Mouse (Mus musculus) MEL (cell line): Measurements from ENCODE around the gene Rbm33. TPM values are rescaled to one million over a fixed set of nuclear protein-coding genes. Genes with fewer than 3 reads are reported as not detected.

ENCODE experiments used
- DNase-seq: peaks from one replicate; pipeline ENCODE4 v3.0.0; 2011; ENCODE audit warnings: low read depth, low spot score
- H3K27ac ChIP-seq: 2 replicates; pipeline ENCODE4 v1.5.1; 2012; ENCODE audit warnings: low read depth, mild to moderate bottlenecking, control low read depth, low read length, moderate library complexity; ENCODE audit not compliant: control insufficient read depth
- H3K27me3 ChIP-seq, 2 experiments: fragments of 150-350 bp in 1 of 2; sonication (generic) in 1 of 2; 2 replicates each; pipeline ENCODE4 v1.6.1; 2012; ENCODE audit warnings: low read length in 2 of 2, mild to moderate bottlenecking in 2 of 2, improper control_type of control experiment in 1 of 2, moderate library complexity in 1 of 2; ENCODE audit not compliant: insufficient read depth in 2 of 2, control insufficient read depth in 1 of 2
- H3K36me3 ChIP-seq, 2 experiments: 2 replicates each; pipeline ENCODE4 v1.6.1; 2012 to 2014; ENCODE audit warnings: low read length in 2 of 2, improper control_type of control experiment in 1 of 2, inconsistent platforms in 1 of 2, mild to moderate bottlenecking in 1 of 2; ENCODE audit not compliant: insufficient read depth in 2 of 2, control insufficient read depth in 1 of 2
- H3K4me1 ChIP-seq, 2 experiments: fragments of 150-350 bp in 1 of 2; sonication (generic) in 1 of 2; 2 replicates each; pipeline ENCODE4 v1.6.1; 2012; ENCODE audit warnings: low read length in 2 of 2, improper control_type of control experiment in 1 of 2, mild to moderate bottlenecking in 1 of 2; ENCODE audit not compliant: insufficient read depth in 2 of 2, control insufficient read depth in 1 of 2
- H3K4me3 ChIP-seq, 2 experiments: fragments of 150-350 bp in 1 of 2; sonication (generic) in 1 of 2; 2 replicates each; pipeline ENCODE4 v1.5.1; 2012; ENCODE audit warnings: low read depth in 2 of 2, low read length in 2 of 2, mild to moderate bottlenecking in 2 of 2, moderate library complexity in 2 of 2, control low read depth in 1 of 2, improper control_type of control experiment in 1 of 2; ENCODE audit not compliant: control insufficient read depth in 1 of 2, insufficient read depth in 1 of 2
- H3K79me2 ChIP-seq: 2 replicates; pipeline ENCODE4 v1.6.1; 2012; ENCODE audit warnings: mild to moderate bottlenecking, low read length, moderate library complexity; ENCODE audit not compliant: control insufficient read depth, poor library complexity, insufficient read depth
- H3K9ac ChIP-seq: 2 replicates; pipeline ENCODE4 v1.6.1; 2012; ENCODE audit warnings: low read depth, mild to moderate bottlenecking, control low read depth, low read length, moderate library complexity; ENCODE audit not compliant: control insufficient read depth, poor library complexity, severe bottlenecking
- H3K9me3 ChIP-seq: fragments of 150-350 bp; sonication (generic); replicated peaks from 2 replicates; pipeline ENCODE4 v1.6.1; 2012; ENCODE audit warnings: mild to moderate bottlenecking, low read length, improper control_type of control experiment, moderate library complexity; ENCODE audit not compliant: insufficient read depth
- BHLHE40 ChIP-seq: IDR thresholded peaks from 2 replicates; pipeline ENCODE4 v1.6.1; 2012; ENCODE audit warnings: low read depth, mild to moderate bottlenecking, inconsistent platforms, low read length, improper control_type of control experiment, borderline replicate concordance
- CHD1 ChIP-seq: IDR thresholded peaks from 2 replicates; pipeline ENCODE4 v1.6.1; 2012; ENCODE audit warnings: low read depth, mild to moderate bottlenecking, inconsistent platforms, low read length, improper control_type of control experiment
- ELF1 ChIP-seq: IDR thresholded peaks from 2 replicates; pipeline ENCODE4 v1.6.1; 2014; ENCODE audit warnings: low read depth, mild to moderate bottlenecking, inconsistent platforms, low read length, improper control_type of control experiment, moderate library complexity
- EP300 ChIP-seq, 2 experiments: IDR thresholded peaks; 2 replicates each; pipeline ENCODE4 v1.6.1; 2011; ENCODE audit warnings: improper control_type of control experiment in 2 of 2, low read length in 2 of 2, low read depth in 1 of 2, mild to moderate bottlenecking in 1 of 2
- ETS1 ChIP-seq: IDR thresholded peaks from 2 replicates; pipeline ENCODE4 v1.6.1; 2012; ENCODE audit warnings: low read depth, mild to moderate bottlenecking, inconsistent platforms, low read length, improper control_type of control experiment, moderate library complexity
- HCFC1 ChIP-seq: IDR thresholded peaks from 2 replicates; pipeline ENCODE4 v1.6.1; 2012; ENCODE audit warnings: low read depth, mild to moderate bottlenecking, inconsistent platforms, low read length, improper control_type of control experiment, moderate library complexity
- MAFK ChIP-seq: IDR thresholded peaks from 2 replicates; pipeline ENCODE4 v1.6.1; 2011; ENCODE audit warnings: low read depth, mild to moderate bottlenecking, low read length, improper control_type of control experiment, borderline replicate concordance
- MAX ChIP-seq: IDR thresholded peaks from 2 replicates; pipeline ENCODE4 v1.6.1; 2011; ENCODE audit warnings: low read length, improper control_type of control experiment
- MYB ChIP-seq: IDR thresholded peaks from 2 replicates; pipeline ENCODE4 v1.6.1; 2011; ENCODE audit warnings: mild to moderate bottlenecking, low read depth, low read length, improper control_type of control experiment
- MYC ChIP-seq: IDR thresholded peaks from 2 replicates; pipeline ENCODE4 v1.6.1; 2011; ENCODE audit warnings: low read depth, mild to moderate bottlenecking, low read length, improper control_type of control experiment, moderate library complexity
- NRF1 ChIP-seq: IDR thresholded peaks from 2 replicates; pipeline ENCODE4 v1.6.1; 2014; ENCODE audit warnings: low read depth, mild to moderate bottlenecking, inconsistent platforms, low read length, improper control_type of control experiment, moderate library complexity; ENCODE audit not compliant: poor library complexity, insufficient read depth, severe bottlenecking
- POLR2A ChIP-seq, 2 experiments: IDR thresholded peaks; 2 replicates each; pipeline ENCODE4 v1.6.1; 2011 to 2012; ENCODE audit warnings: low read length in 2 of 2, mild to moderate bottlenecking in 2 of 2, control low read depth in 1 of 2, improper control_type of control experiment in 1 of 2, low read depth in 1 of 2, moderate library complexity in 1 of 2; ENCODE audit not compliant: control insufficient read depth in 1 of 2, insufficient read depth in 1 of 2, poor library complexity in 1 of 2
- POLR2AphosphoS2 ChIP-seq: IDR thresholded peaks from 2 replicates; pipeline ENCODE4 v1.6.1; 2011; ENCODE audit warnings: low read length, improper control_type of control experiment
- RAD21 ChIP-seq: IDR thresholded peaks from 2 replicates; pipeline ENCODE4 v1.6.1; 2011; ENCODE audit warnings: mild to moderate bottlenecking, low read depth, low read length, improper control_type of control experiment
- RCOR1 ChIP-seq: IDR thresholded peaks from 2 replicates; pipeline ENCODE4 v1.6.1; 2012; ENCODE audit warnings: low read depth, mild to moderate bottlenecking, inconsistent platforms, low read length, improper control_type of control experiment
- SMC3 ChIP-seq: IDR thresholded peaks from 2 replicates; pipeline ENCODE4 v1.6.1; 2011; ENCODE audit warnings: low read depth, low read length, improper control_type of control experiment
- TAL1 ChIP-seq: IDR thresholded peaks from 2 replicates; pipeline ENCODE4 v1.6.1; 2012; ENCODE audit warnings: mild to moderate bottlenecking, inconsistent platforms, low read length, moderate library complexity, mixed read lengths
- TBP ChIP-seq: IDR thresholded peaks from 2 replicates; pipeline ENCODE4 v1.8.0; 2011; ENCODE audit warnings: low read depth, low read length, improper control_type of control experiment
- UBTF ChIP-seq: IDR thresholded peaks from 2 replicates; pipeline ENCODE4 v1.6.1; 2012; ENCODE audit warnings: low read depth, mild to moderate bottlenecking, inconsistent platforms, low read length, improper control_type of control experiment, moderate library complexity, borderline replicate concordance; ENCODE audit not compliant: insufficient read depth
- USF2 ChIP-seq, 2 experiments: IDR thresholded peaks; 2 replicates each; pipeline ENCODE4 v1.6.1; 2011 to 2012; ENCODE audit warnings: improper control_type of control experiment in 2 of 2, low read length in 2 of 2, borderline replicate concordance in 1 of 2, inconsistent platforms in 1 of 2, low read depth in 1 of 2, mild to moderate bottlenecking in 1 of 2; ENCODE audit not compliant: insufficient read depth in 1 of 2
- ZKSCAN1 ChIP-seq: IDR thresholded peaks from 2 replicates; pipeline ENCODE4 v1.6.1; 2012; ENCODE audit warnings: low read depth, mild to moderate bottlenecking, inconsistent platforms, low read length, improper control_type of control experiment, moderate library complexity
- polyA plus RNA-seq, 2 experiments: library from polyadenylated mRNA; stranded (reverse) in 1 of 2; unstranded in 1 of 2; fragments of >175 nt in 1 of 2; fragments of >200 nt in 1 of 2; gene quantifications; 2 replicates each; pipeline versions ENCODE4 v1.2.1 to v1.2.4; 2012; ENCODE audit warnings: low replicate concordance in 2 of 2, low read depth in 1 of 2; ENCODE audit not compliant: insufficient read length in 2 of 2, insufficient read depth in 1 of 2, missing spikeins in 1 of 2
- total RNA-seq: library from RNA; depleted of rRNA; stranded (reverse); fragments of 300-350 nt; gene quantifications from 2 replicates; pipeline ENCODE4 v1.2.3, GENCODE M21; 2012

The Rbm33 gene
- total and polyA plus RNA-seq, 3 experiments = 14.6 to 60.3 TPM; not detected in 1

GRCm38 (mm10) chr5:28464361-28465098, 147.6 kb downstream of the Rbm33 start:
- Histone ChIP-seq H3K4me1 (no peaks in the 10 kb centered on the region), H3K4me3 (no peak overlapping the region), H3K9ac (no peak overlapping the region), H3K27ac (no peak overlapping the region), H3K36me3 (no peaks in the 10 kb centered on the region), H3K27me3 (no peaks in the 10 kb centered on the region), H3K9me3 (no peaks in the 10 kb centered on the region)
- TF ChIP-seq UBTF (no peak), USF2 (IDR thresholded peaks at IDR 0.05; ENCODE audit: borderline replicate concordance in 1 of 2, insufficient read depth in 1 of 2, low read depth in 1 of 2, low read length in 2 of 2) (no peak), MYC (no peak), ELF1 (no peak), EP300 (IDR thresholded peaks at IDR 0.05; ENCODE audit: low read depth in 1 of 2, low read length in 2 of 2) (no peak), TBP (no peak), ETS1 (no peak)
- TF ChIP-seq, all 39 proteins: peak for 0
- H3K79me2 ChIP-seq = no peaks in the 10 kb centered on the region
- DNase-seq = no peak

- Histone ChIP-seq H3K9me3 (no peaks in the 10 kb centered on the region), H3K79me2 (no peaks in the 10 kb centered on the region), H3K4me1 (no peaks in the 10 kb centered on the region), H3K36me3 (no peaks in the 10 kb centered on the region), H3K27ac (no peak overlapping the region), H3K9ac (no peak overlapping the region), H3K4me3 (no peak overlapping the region), H3K27me3 (no peaks in the 10 kb centered on the region)
- no peak for TF ChIP-seq CHD1
- TF ChIP-seq ZKSCAN1 = no peak
- TF ChIP-seq POLR2AphosphoS2 = no peak
- no peak for TF ChIP-seq POLR2A (IDR thresholded peaks at IDR 0.05; ENCODE audit: control insufficient read depth in 1 of 2, insufficient read depth in 1 of 2, low read depth in 1 of 2, low read length in 2 of 2, poor library complexity in 1 of 2)
- TF ChIP-seq NRF1 = no peak
- TF ChIP-seq MAFK = no peak
- no peak for TF ChIP-seq TAL1
- no peak for DNase-seq
These were observed 148.1 kb downstream of the Rbm33 start for GRCm38 (mm10) chr5:28465099-28465406.

GRCm38 (mm10) chr5:28465526-28465925, 148.6 kb downstream of the Rbm33 start:
- no peaks in the 10 kb centered on the region for H3K36me3 ChIP-seq
- H3K4me1 ChIP-seq = no peaks in the 10 kb centered on the region
- H3K27ac ChIP-seq = no peak overlapping the region
- DNase-seq = no peak
- H3K79me2 ChIP-seq = no peaks in the 10 kb centered on the region
- no peak for TF ChIP-seq BHLHE40
- TF ChIP-seq RAD21 = no peak
- TF ChIP-seq MAX = no peak
- TF ChIP-seq MYB = no peak
- no peak for TF ChIP-seq RCOR1
- TF ChIP-seq HCFC1 = no peak
- TF ChIP-seq SMC3 = no peak
- no peak overlapping the region for H3K4me3 ChIP-seq
- no peak overlapping the region for H3K9ac ChIP-seq
- H3K9me3 ChIP-seq = no peaks in the 10 kb centered on the region
- H3K27me3 ChIP-seq = no peaks in the 10 kb centered on the region
